Mouse (Mus musculus): ENCODE data around the gene Mymx.

Mymx gene

DNA sequence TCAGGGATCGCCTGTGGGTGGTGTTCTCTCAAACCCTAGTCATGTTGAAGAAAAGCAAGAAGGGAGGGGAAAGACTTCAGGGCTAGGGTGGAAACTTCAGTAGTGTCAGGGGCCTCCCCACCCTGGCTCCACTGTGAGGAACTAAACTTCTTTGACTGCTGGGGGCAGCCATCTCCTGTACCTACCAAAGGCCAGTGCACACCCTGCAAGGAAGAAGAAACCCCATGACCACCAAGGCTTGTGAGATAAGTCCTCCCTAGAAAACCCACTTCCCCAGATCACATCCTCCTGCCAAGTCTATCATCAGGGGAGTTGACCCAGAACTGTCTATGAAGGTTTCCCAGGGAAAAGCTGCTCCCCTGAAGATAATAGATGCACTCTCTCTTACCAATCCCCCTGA lies 47.5 kb downstream of the Mymx start:
- in situ Hi-C loops (cut with MboI, MseI), result loop anchor here (5.0 to 25.0 kb wide), 2 partner anchors 77 to 1958 kb away; partner anchors contain the start of genes Ccnd3, Spats1 and Taf8

DNA sequence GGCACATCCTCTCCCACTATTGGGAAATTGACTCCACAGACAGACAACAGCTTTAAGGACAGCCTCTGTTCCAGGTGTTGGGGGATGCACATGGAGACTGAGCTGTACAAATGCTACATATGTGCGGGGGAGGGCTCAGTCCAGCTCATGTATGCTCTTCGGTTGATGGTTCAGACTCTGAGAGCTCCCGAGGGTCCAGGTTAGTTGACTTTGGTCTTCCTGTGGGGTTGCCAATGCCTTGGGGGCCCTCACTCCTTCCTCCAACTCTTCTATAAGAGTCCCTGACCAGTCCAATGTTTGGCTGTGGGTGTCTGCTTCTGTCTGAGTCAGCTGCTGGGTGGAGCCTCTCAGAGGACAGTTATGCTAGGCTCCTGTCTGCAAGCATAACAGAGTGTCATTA lies 48.8 kb downstream of the Mymx start:
- in situ Hi-C loops (cut with MboI, MseI), result loop anchor here (5.0 to 25.0 kb wide), 2 partner anchors 76 to 1959 kb away; partner anchors contain the start of genes Ccnd3, Spats1 and Taf8

GRCm38 (mm10) chr17:45551816-45552451 lies 50.0 kb downstream of the Mymx start:
- in situ Hi-C loops (cut with MboI, MseI), result loop anchor here (5.0 to 25.0 kb wide), 2 partner anchors 75 to 1960 kb away; partner anchors contain the start of genes Ccnd3, Spats1 and Taf8

DNA sequence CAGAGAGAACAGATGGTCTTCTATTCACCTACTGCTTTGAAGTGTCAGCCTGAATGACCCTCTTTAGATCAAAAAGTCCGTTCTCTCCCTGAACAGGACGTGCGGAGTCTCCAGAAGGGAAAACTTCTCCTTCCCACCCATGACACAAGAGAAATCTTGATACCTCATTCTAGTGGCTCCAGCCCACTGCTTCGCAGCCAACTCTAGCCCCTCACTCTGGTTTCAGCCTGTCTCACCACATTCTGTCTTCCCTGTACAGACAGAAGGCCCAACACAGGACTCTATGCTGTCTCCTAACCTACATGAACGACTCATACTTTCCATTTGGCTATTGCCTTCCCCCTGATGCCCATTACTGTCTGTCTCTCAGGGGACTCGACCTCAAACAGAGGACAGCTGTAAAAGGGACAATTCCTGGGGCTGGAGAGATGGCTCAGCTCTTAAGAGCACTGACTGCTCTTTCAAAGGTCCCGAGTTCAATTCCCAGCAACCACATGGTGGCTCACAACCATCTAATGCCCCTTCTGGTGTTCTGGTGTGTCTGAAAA lies 50.6 kb downstream of the Mymx start:
- in situ Hi-C loops (cut with MboI, MseI), result loop anchor here (5.0 to 25.0 kb wide), 2 partner anchors 74 to 1961 kb away; partner anchors contain the start of genes Ccnd3, Spats1 and Taf8
